Mouse (Mus musculus): ENCODE measurements at regions not wholly inside any gene's neighbourhood (a gene's known extent, or its start where the extent isn't known, plus 50 kb on each side); places are given as distances from the start of the nearest gene placed in this dataset.

DNA sequence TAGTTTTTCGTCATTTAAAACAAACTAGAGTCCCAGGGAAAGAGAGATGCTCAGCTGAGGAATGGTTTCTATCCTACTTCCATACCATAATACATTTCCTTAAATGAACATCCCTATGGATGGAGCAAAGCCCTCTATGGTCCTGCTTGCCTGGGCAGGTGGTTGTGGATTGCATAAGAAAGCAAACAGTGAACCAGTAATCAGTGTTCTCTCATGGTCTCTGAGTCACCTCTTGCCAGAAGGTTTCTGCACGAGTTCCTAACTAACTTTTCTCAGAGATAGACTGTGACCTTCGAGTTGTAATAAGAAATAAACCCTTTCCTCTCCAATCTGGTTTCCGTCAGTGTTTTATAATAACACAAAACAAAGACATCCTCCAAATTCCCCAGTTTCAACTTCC, 62.9 kb upstream of the Bet1 start:
- no peak for TF ChIP-seq CTCF (IDR thresholded peaks at IDR 0.05; ENCODE audit: low read depth, low read length)
- no peak for TF ChIP-seq GATA1 (IDR thresholded peaks at IDR 0.05; ENCODE audit: borderline replicate concordance, low read length)
